Mouse (Mus musculus) forebrain, embryonic 16.5 days (tissue): ENCODE results near the gene Metap1d. TPM values are rescaled to one million over a fixed set of nuclear protein-coding genes. Genes with fewer than 3 reads are reported as not detected.

Source experiments
- ATAC-seq: fragments of 200-750 bp; cut with Nextera tagmentation; 2 replicates; pipeline ENCODE4 v1.8.0; 2017; ENCODE audit warnings: mild to moderate bottlenecking, moderate library complexity
- H3K27ac ChIP-seq: fragments of 300-500 bp; sonication (generic); 2 replicates; pipeline ENCODE4 v1.5.1; 2014; ENCODE audit warnings: low read length, control low read depth
- H3K27me3 ChIP-seq: fragments of 300-500 bp; sonication (generic); replicated peaks from 2 replicates; pipeline ENCODE4 v1.6.1; 2014; ENCODE audit warnings: low read length; ENCODE audit not compliant: control insufficient read depth, insufficient read depth
- H3K36me3 ChIP-seq: fragments of 300-500 bp; sonication (generic); 2 replicates; pipeline ENCODE4 v1.6.1; 2014; ENCODE audit not compliant: control insufficient read depth, insufficient read depth
- H3K4me1 ChIP-seq: fragments of 300-500 bp; sonication (generic); replicated peaks from 2 replicates; pipeline ENCODE4 v1.6.1; 2014; ENCODE audit warnings: low read length; ENCODE audit not compliant: control insufficient read depth, insufficient read depth
- H3K4me2 ChIP-seq: fragments of 300-500 bp; sonication (generic); 2 replicates; pipeline ENCODE4 v1.6.1; 2014; ENCODE audit warnings: mild to moderate bottlenecking, low read length, control low read depth
- H3K4me3 ChIP-seq: fragments of 300-500 bp; sonication (generic); replicated peaks from 2 replicates; pipeline ENCODE4 v1.5.1; 2014; ENCODE audit warnings: mild to moderate bottlenecking, low read length, control low read depth
- H3K9ac ChIP-seq: fragments of 300-500 bp; sonication (generic); replicated peaks from 2 replicates; pipeline ENCODE4 v1.6.1; 2014; ENCODE audit warnings: low read depth, low read length, control low read depth
- H3K9me3 ChIP-seq: fragments of 300-500 bp; sonication (generic); 2 replicates; pipeline ENCODE4 v1.6.1; 2016; ENCODE audit warnings: low read length; ENCODE audit not compliant: control insufficient read depth
- WGBS: fragments of 180-500 bp; shearing (Covaris S2); extraction: QIAGEN DNeasy Blood & Tissue Kit; methylation state at CpG from one replicate; pipeline ENCODE4 v1.1.7; 2014; 5-methylcytosine and 5-hydroxymethylcytosine counted together
- polyA plus RNA-seq: library from polyadenylated mRNA; unstranded; fragments of >200 nt; fragmentation: Nextera tagmentation; extraction: Ambion mirVana; gene quantifications from 2 replicates; pipeline ENCODE4 v1.2.1, GENCODE M21; 2015

Metap1d gene
- polyA plus RNA-seq, 1 experiment from 2014 or later, result 42.0 TPM

DNA sequence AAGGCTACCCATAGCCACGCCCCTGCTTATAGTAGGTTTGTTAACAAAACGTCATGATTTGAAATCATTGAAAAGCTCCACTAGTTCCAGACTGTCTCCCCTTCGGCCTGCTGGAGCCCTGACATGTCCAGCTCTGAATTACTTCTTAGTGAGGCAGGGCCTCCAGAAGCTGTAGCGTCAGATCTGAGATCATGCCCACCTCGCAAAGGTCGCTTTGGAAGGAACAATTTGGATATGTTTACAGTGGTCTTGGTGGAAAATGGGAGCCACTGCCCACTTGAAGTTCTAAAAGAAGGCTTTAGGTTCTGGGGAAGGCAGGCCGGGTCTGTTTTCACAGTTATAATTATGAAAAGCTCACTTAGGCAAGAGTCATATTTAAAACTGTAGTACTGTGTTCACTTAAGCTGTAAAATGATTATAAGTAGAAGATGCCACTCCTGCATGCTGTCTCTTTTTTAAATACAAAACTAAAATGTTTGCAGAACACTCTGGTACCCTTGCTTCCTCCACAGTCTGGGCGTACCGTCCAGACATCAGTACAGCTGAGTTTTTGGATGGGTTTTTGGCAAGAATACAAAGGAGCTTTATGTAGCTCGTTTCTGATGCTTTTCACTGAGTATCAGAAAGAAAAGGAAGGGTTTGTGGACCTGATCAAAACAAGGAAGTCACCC is 30.1 kb downstream of the Metap1d start:
- peaks cover 12% of the 10 kb centered on the region for H3K4me1 ChIP-seq
- no peaks in the 10 kb centered on the region for H3K9me3 ChIP-seq
- no peaks in the 10 kb centered on the region for H3K36me3 ChIP-seq
- no peak overlapping the region for H3K4me3 ChIP-seq
- 49% methylated on average over 10 of the region's 10 CpGs for WGBS
- ATAC-seq, result no peak; the same call in 1 of the 2 replicates
- H3K27me3 ChIP-seq, result no peaks in the 10 kb centered on the region
- no peak overlapping the region for H3K9ac ChIP-seq
- H3K4me2 ChIP-seq, result no peak overlapping the region
- H3K27ac ChIP-seq, result no peak overlapping the region

DNA sequence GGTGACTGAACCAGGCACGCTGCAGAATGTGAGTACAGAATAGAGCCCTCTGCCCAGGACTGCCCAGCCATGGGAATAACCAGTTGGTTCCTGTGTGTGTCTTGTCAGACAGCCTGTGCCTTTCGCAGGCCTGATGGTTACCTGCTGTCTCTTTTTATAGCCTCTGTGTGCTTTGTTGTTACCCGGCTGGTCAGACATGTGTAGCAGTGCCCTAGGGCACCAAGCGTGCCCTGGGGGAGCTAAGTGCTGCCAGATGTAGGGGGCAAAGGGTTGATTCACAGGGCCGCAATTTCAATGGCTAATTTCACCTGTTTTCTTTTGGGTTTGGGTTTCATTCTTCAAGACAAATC is 30.6 kb downstream of the Metap1d start:
- 15% methylated on average over 5 of the region's 5 CpGs for WGBS
- ATAC-seq, result peak; percentile 38; the same call in 1 of the 2 replicates

DNA sequence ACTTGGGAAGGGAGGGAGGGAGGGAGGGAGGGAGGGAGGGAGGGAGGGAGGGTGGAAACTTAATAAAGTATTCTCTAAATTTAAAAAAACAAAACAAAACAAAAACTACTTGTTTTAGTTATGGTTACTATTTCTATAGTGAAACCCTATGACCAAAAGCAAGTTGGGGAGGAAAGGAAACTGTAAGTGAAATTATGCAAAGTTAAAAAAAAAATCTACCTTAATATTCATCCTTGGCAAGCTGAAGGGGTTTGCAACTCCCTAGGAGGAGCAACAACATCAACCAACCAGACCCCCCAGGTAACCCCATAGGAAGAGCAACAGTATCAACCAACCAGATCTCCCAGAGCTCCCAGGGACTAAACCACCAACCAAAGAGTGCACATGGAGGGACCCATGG is 38.2 kb downstream of the Metap1d start:
- no peaks in the 10 kb centered on the region for H3K27me3 ChIP-seq
- H3K4me1 ChIP-seq, result peaks cover 4% of the 10 kb centered on the region; the same call in 1 of the 2 replicates
- H3K4me3 ChIP-seq, result no peak overlapping the region
- no peak overlapping the region for H3K4me2 ChIP-seq
- H3K9me3 ChIP-seq, result no peaks in the 10 kb centered on the region
- ATAC-seq, result no peak
- no peak overlapping the region for H3K27ac ChIP-seq
- no peaks in the 10 kb centered on the region for H3K36me3 ChIP-seq
- no peak overlapping the region for H3K9ac ChIP-seq

More for the DNA sequence above, 30.6 kb downstream of the Metap1d start:
- Histone ChIP-seq H3K36me3 (no peaks in the 10 kb centered on the region), H3K4me2 (no peak overlapping the region), H3K4me1 (peaks cover 12% of the 10 kb centered on the region), H3K4me3 (no peak overlapping the region), H3K27me3 (no peaks in the 10 kb centered on the region), H3K27ac (no peak overlapping the region), H3K9me3 (no peaks in the 10 kb centered on the region), H3K9ac (no peak overlapping the region)

DNA sequence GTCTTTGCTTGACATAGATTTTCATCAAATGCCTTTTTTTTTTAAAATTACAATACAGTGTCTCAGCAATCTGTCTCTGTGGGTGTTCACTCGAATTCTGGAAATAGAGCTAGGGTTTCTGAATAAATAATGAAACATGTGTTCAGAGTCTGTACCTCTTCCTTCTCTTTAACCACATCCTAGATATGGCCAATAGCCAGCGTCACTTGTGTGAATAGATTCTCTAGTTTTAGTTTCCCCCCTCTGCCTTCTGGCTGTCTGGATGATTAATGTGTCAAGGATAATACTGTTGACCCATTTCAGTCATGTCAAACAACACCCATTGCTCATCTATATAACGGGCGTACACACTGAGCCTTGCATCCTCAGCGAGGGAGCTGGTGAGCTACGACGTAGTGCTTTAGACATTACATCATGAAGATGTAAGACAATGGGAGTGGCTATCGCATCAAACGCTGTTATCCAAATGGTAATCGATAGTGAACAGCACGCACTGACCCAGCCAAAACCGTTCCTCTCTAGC is 40.1 kb downstream of the Metap1d start:
- Histone ChIP-seq H3K36me3 (no peaks in the 10 kb centered on the region), H3K27me3 (no peaks in the 10 kb centered on the region), H3K4me2 (no peak overlapping the region), H3K9ac (no peak overlapping the region), H3K4me3 (no peak overlapping the region), H3K9me3 (no peaks in the 10 kb centered on the region), H3K27ac (no peak overlapping the region), H3K4me1 (peaks cover 7% of the 10 kb centered on the region; the same call in 1 of the 2 replicates)
- 70% methylated on average over 12 of the region's 12 CpGs for WGBS
- no peak for ATAC-seq

DNA sequence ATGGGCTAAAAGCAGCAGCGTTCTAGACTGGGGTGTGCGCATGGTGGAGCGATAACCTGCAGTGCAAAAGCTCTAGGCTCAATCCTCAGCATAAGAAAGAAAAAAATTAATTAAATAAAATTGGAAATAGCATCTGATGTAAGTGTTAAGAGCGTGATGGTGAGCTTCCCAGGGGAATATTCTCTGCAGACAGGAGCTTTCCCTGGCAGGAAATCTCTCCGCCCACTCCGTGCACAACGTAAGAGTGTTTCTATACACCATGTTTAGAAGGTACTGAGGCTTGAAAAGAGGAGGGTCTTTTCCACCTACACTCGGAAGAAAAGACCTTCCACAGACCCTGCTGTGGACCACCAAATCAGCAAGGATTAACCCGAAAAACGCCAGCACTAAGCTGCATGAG is 41.4 kb downstream of the Metap1d start:
- ATAC-seq, result no peak; the same call in 1 of the 2 replicates
- 46% methylated on average over 10 of the region's 10 CpGs for WGBS
- Histone ChIP-seq H3K27me3 (no peaks in the 10 kb centered on the region), H3K4me2 (no peak overlapping the region), H3K27ac (no peak overlapping the region), H3K36me3 (no peaks in the 10 kb centered on the region), H3K4me1 (peaks cover 14% of the 10 kb centered on the region), H3K9me3 (no peaks in the 10 kb centered on the region), H3K9ac (no peak overlapping the region), H3K4me3 (no peak overlapping the region)

GRCm38 (mm10) chr2:71494971-71495370 is 41.9 kb downstream of the Metap1d start:
- Histone ChIP-seq H3K4me2 (no peak overlapping the region), H3K4me1 (peaks cover 14% of the 10 kb centered on the region), H3K9ac (no peak overlapping the region), H3K27me3 (no peaks in the 10 kb centered on the region), H3K9me3 (no peaks in the 10 kb centered on the region), H3K27ac (no peak overlapping the region), H3K36me3 (no peaks in the 10 kb centered on the region), H3K4me3 (no peak overlapping the region)
- no peak for ATAC-seq
- 31% methylated on average over 4 of the region's 4 CpGs for WGBS

DNA sequence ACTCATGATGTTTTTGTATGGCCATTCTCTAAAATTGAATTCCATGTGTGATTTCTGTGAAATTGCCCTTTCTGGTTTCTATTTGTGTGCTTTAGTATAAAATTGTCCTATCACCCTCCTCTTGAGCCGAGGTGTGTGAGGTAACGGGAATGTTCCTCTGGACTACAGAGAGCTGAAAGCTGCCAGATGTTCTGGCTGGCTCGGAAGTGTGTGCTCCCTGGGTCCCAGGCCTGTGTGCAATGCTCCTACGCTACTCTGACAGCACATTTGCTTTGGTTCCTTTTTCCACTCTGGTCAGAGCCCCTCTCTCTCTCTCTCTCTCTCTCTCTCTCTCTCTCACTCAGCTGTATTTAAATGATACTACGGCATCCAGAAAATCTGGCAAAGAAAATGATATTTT is 44.1 kb downstream of the Metap1d start:
- WGBS, result 52% methylated on average over 5 of the region's 5 CpGs
- Histone ChIP-seq H3K27me3 (no peaks in the 10 kb centered on the region), H3K9me3 (no peaks in the 10 kb centered on the region), H3K4me1 (peaks cover 14% of the 10 kb centered on the region), H3K27ac (no peak overlapping the region), H3K4me2 (no peak overlapping the region), H3K36me3 (no peaks in the 10 kb centered on the region), H3K9ac (no peak overlapping the region), H3K4me3 (no peak overlapping the region)
- ATAC-seq, result no peak

DNA sequence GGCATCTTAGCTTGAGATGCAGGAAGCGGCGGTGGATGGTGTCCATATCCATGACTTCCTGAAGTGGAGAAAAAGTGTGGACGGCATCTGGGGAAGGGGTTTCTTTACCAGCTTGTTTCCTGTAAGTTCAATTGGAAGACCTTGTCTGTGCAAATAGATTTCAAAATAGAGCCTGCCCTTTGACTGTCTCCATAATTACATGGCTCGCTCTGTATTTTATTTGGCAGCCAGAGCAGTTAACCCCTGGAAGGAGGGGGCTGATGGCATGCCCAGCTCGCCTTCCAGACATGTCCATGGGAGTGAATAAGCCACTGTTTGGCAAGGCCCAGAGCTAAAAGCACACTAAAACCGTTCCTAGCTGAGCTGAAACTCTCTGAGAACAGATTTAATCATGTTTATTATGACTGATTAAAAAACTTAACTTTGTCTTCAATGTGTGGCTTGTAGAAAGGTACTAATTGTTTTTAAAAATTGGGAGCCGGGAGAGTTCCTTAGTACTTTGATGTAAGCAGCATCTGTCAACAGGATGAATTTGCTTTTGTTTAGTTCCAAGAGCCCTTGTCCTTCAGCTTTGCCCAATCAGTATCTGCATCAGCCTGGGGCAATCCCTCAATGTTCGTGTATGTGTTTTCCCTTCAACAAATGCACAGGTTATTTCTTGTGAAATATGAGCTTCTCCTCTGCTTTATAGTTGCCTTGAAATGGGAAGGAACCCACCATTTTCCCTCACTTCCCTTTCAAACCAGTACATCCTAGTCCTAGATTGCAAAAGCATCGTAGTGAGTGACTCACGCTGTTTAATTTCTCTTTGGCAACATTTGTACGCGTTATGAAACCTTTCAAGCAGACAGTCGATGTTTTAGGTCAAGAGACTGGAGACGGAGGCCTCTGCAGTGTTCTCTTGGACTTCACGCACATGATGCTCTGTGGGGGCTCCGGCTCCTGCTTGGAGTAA is 46.5 kb downstream of the Metap1d start:
- ATAC-seq, result peak; percentile 62; the same call in 1 of the 2 replicates
- 47% methylated on average over 16 of the region's 16 CpGs for WGBS

GRCm38 (mm10) chr2:71504852-71505251 is 51.8 kb downstream of the Metap1d start:
- WGBS, result 88% methylated on average over 9 of the region's 9 CpGs
- no peaks in the 10 kb centered on the region for H3K9me3 ChIP-seq
- ATAC-seq, result no peak

More for the DNA sequence above, 46.5 kb downstream of the Metap1d start:
- Histone ChIP-seq H3K27ac (0 out of 2 replicates have a peak overlapping the region, but pooled peaks have one; percentile 12), H3K4me3 (no peak overlapping the region), H3K27me3 (no peaks in the 10 kb centered on the region), H3K4me1 (peaks cover 14% of the 10 kb centered on the region), H3K36me3 (no peaks in the 10 kb centered on the region), H3K9ac (no peak overlapping the region), H3K4me2 (no peak overlapping the region), H3K9me3 (no peaks in the 10 kb centered on the region)

More at GRCm38 (mm10) chr2:71504852-71505251, 51.8 kb downstream of the Metap1d start:
- H3K4me1 ChIP-seq, result no peaks in the 10 kb centered on the region
- H3K27me3 ChIP-seq, result no peaks in the 10 kb centered on the region
- H3K4me3 ChIP-seq, result no peak overlapping the region
- no peaks in the 10 kb centered on the region for H3K36me3 ChIP-seq
- H3K4me2 ChIP-seq, result no peak overlapping the region
- no peak overlapping the region for H3K27ac ChIP-seq
- H3K9ac ChIP-seq, result no peak overlapping the region
